Mouse (Mus musculus) heart, embryonic 15.5 days (tissue): ENCODE measurements at regions not wholly inside any gene's neighbourhood (a gene's known extent, or its start where the extent isn't known, plus 50 kb on each side); places are given as distances from the start of the nearest gene placed in this dataset.

Experiments used
- ATAC-seq: fragments of 200-750 bp; cut with Nextera tagmentation; replicated peaks from 2 replicates; pipeline ENCODE4 v1.8.0; 2017; ENCODE audit warnings: low read depth, moderate TSS enrichment; ENCODE audit not compliant: insufficient number of reproducible peaks, insufficient read depth, low FRiP score
- H3K27ac ChIP-seq: fragments of 300-500 bp; sonication (generic); 2 replicates; pipeline ENCODE4 v1.5.1; 2015; ENCODE audit warnings: mild to moderate bottlenecking, inconsistent platforms
- H3K27me3 ChIP-seq: fragments of 300-500 bp; sonication (generic); 2 replicates; pipeline ENCODE4 v1.6.1; 2015; ENCODE audit warnings: inconsistent platforms
- H3K36me3 ChIP-seq: fragments of 300-500 bp; sonication (generic); 2 replicates; pipeline ENCODE4 v1.6.1; 2015; ENCODE audit warnings: mild to moderate bottlenecking, inconsistent platforms
- H3K4me1 ChIP-seq: fragments of 300-500 bp; sonication (generic); replicated peaks from 2 replicates; pipeline ENCODE4 v1.6.1; 2015; ENCODE audit warnings: inconsistent platforms
- H3K4me2 ChIP-seq: fragments of 300-500 bp; sonication (generic); 2 replicates; pipeline ENCODE4 v1.6.1; 2015; ENCODE audit warnings: inconsistent platforms, mild to moderate bottlenecking, moderate library complexity
- H3K4me3 ChIP-seq: fragments of 300-500 bp; sonication (generic); 2 replicates; pipeline ENCODE4 v1.5.1; 2015; ENCODE audit warnings: mild to moderate bottlenecking, inconsistent platforms
- H3K9ac ChIP-seq: fragments of 300-500 bp; sonication (generic); 2 replicates; pipeline ENCODE4 v1.6.1; 2015; ENCODE audit warnings: mild to moderate bottlenecking, inconsistent platforms
- H3K9me3 ChIP-seq: fragments of 300-500 bp; sonication (generic); replicated peaks from 2 replicates; pipeline ENCODE4 v1.6.1; 2016; ENCODE audit warnings: inconsistent platforms
- WGBS: fragments of 180-500 bp; shearing (Covaris S2); methylation state at CpG from one replicate; pipeline ENCODE4 v1.1.7; 2015; ENCODE audit warnings: mixed read lengths; 5-methylcytosine and 5-hydroxymethylcytosine counted together

DNA sequence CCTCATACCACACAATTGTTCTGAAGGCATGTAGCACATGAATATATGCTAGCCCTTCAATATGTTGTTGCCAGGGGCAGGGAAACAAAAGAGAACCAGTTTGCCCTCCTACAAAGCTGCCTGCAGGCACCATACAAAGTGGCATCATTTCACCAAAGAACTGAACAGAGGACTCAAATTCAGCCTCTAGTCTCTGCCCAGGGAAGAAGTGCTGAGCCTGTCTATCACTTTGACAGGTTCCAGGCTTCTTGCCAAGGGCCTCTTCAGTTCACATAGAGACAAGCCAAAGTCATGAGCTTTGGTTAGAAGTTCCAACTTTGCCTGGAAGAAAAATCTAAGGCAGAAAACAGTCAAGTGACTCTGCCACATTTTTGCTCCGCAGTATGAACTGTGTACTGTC lies 223.4 kb upstream of the Ercc4 start:
- ATAC-seq = no peak
- no peaks in the 10 kb centered on the region for H3K9me3 ChIP-seq
- H3K36me3 ChIP-seq = no peaks in the 10 kb centered on the region
- H3K4me1 ChIP-seq = peaks cover 6% of the 10 kb centered on the region
- no peak overlapping the region for H3K9ac ChIP-seq
- no peak overlapping the region for H3K4me2 ChIP-seq
- H3K4me3 ChIP-seq = no peak overlapping the region
- WGBS = 62% methylated on average over 1 of the region's 1 CpGs
- H3K27me3 ChIP-seq = no peaks in the 10 kb centered on the region
- H3K27ac ChIP-seq = no peak overlapping the region

DNA sequence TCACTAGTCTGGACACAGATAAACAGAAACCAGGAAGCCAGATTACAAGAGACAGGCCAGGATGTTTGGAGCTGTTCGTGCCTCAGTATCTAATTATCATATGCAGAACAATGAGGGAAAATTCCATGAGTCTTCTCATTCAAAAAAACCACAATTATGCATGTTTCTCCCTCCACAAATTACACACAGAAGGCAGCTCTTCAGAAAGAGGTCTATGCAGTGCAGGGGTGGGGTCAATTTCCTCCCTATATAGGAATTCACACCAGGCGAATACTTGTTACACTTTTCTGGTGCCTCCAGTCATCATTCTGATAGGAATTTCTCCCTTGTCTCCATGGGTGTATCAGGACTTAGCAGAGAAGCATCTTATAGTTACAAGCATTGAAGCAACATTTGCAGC lies 222.1 kb upstream of the Ercc4 start:
- ATAC-seq = no peak
- Histone ChIP-seq H3K36me3 (no peaks in the 10 kb centered on the region), H3K9ac (no peak overlapping the region), H3K4me1 (peaks cover 6% of the 10 kb centered on the region), H3K27me3 (no peaks in the 10 kb centered on the region), H3K9me3 (no peaks in the 10 kb centered on the region), H3K27ac (no peak overlapping the region), H3K4me2 (no peak overlapping the region), H3K4me3 (no peak overlapping the region)
- 49% methylated on average over 2 of the region's 2 CpGs for WGBS

DNA sequence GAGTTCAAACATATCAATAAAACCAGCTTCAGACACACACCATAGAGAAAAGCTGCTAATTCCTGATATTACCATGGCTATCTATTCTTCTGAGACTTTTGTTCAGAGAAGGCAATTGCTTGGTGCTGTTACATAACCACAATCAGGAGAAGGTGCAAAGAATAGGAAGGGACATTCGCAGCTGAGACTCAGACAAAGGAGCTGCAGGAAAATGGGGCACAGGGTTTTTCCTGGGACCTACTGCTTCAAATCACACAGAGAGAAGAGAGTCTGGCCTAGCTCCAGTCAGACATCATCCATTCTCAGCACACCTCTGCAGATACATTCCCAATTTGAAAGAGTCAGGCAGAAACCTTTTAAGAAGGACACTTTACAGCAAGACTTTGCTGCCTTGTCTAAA lies 219.4 kb upstream of the Ercc4 start:
- Histone ChIP-seq H3K4me3 (no peak overlapping the region), H3K9ac (no peak overlapping the region), H3K9me3 (no peaks in the 10 kb centered on the region), H3K4me2 (no peak overlapping the region), H3K36me3 (no peaks in the 10 kb centered on the region), H3K27ac (no peak overlapping the region), H3K4me1 (peaks cover 6% of the 10 kb centered on the region), H3K27me3 (no peaks in the 10 kb centered on the region)
- WGBS = 62% methylated on average over 1 of the region's 1 CpGs
- ATAC-seq = no peak

DNA sequence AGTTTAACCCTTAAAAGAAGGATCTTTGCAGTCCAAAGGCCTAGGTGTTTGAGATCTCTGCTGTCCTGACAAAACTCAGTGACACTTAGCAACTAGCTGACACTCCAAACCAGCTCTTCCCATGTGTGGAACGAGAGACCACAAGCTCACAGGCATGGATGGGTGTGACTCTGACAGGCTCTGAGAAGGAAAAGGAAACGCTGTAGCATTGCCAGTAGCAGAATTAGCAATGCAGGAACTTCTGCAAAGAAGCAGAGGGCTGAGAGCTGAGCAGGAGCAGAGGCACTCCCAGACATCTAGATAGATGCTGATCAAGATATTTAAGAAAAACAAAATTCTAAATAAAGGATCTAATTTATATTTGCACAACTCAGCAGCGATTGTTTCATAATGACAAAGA lies 218.9 kb upstream of the Ercc4 start:
- Histone ChIP-seq H3K27ac (no peak overlapping the region), H3K9me3 (no peaks in the 10 kb centered on the region), H3K4me2 (no peak overlapping the region), H3K4me3 (no peak overlapping the region), H3K27me3 (no peaks in the 10 kb centered on the region), H3K4me1 (peaks cover 6% of the 10 kb centered on the region), H3K36me3 (no peaks in the 10 kb centered on the region), H3K9ac (no peak overlapping the region)
- 55% methylated on average over 3 of the region's 3 CpGs for WGBS
- no peak for ATAC-seq

DNA sequence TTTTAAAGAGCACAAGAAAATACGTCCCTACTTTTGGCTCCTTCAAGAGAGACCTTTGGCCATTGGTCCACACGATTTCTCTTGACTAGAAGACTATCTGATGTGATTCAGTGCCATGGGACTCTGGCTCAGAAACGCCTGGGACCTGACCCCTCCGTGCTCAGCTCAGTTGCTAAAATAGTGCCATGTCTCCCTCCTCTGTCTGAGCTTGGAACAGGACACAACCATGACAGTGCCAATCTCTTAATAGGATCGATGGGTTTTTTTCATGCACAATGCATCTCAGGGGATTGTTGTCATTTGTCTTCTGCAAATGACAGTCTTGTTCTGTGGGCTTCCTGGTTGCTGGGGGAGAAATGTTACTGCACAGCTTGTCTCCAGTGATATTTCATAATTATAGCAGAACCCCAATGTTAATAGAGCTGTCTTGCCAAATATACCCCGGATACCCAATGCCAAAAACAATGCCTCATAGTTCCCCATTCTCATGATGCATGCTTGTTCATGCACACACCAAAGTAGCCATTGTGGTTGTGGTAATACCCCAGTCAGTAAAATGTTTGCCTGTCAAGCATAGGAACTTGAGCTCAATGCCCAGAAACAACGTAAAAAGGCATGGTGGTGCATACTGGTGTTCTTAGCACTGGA lies 216.7 kb upstream of the Ercc4 start:
- no peaks in the 10 kb centered on the region for H3K9me3 ChIP-seq
- no peak overlapping the region for H3K4me3 ChIP-seq
- H3K9ac ChIP-seq = no peak overlapping the region
- no peak overlapping the region for H3K4me2 ChIP-seq
- no peaks in the 10 kb centered on the region for H3K36me3 ChIP-seq
- H3K4me1 ChIP-seq = no peaks in the 10 kb centered on the region
- H3K27me3 ChIP-seq = no peaks in the 10 kb centered on the region
- 68% methylated on average over 7 of the region's 7 CpGs for WGBS
- no peak for ATAC-seq
- H3K27ac ChIP-seq = no peak overlapping the region

- no peaks in the 10 kb centered on the region for H3K9me3 ChIP-seq
- H3K4me3 ChIP-seq = no peak overlapping the region
- no peak overlapping the region for H3K9ac ChIP-seq
- no peak overlapping the region for H3K27ac ChIP-seq
- WGBS = 70% methylated on average over 1 of the region's 1 CpGs
- no peaks in the 10 kb centered on the region for H3K4me1 ChIP-seq
- no peaks in the 10 kb centered on the region for H3K36me3 ChIP-seq
- no peaks in the 10 kb centered on the region for H3K27me3 ChIP-seq
- H3K4me2 ChIP-seq = no peak overlapping the region
- no peak for ATAC-seq
Observed at GRCm38 (mm10) chr16:12897267-12897666, 212.2 kb upstream of the Ercc4 start.

DNA sequence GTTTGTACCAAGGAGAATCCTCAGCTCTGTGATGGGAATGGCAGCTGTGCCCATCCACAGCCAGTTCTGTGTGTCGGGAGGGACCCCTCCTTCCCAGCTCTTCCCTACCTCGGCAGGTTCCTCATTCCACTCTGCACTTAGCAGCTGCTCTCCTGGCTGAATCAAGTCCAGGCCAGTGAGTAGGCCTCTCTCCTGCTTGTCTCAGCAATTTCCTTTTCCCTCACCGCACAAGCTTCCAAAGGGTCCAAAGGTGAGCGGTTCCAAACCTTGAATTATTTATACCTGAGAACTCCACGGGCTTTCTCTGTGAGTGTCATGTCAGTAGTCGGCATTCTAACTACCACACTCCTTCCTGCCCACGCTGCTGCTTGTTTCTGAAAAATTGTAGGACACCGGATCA lies 208.8 kb upstream of the Ercc4 start:
- H3K27ac ChIP-seq = no peak overlapping the region
- WGBS = 78% methylated on average over 8 of the region's 8 CpGs
- no peak; the same call in 1 of the 2 replicates for ATAC-seq

GRCm38 (mm10) chr16:12901096-12901995 lies 208.1 kb upstream of the Ercc4 start:
- Histone ChIP-seq H3K36me3 (no peaks in the 10 kb centered on the region), H3K27me3 (no peaks in the 10 kb centered on the region), H3K27ac (no peak overlapping the region), H3K4me2 (no peak overlapping the region), H3K4me3 (no peak overlapping the region), H3K9ac (no peak overlapping the region), H3K4me1 (no peaks in the 10 kb centered on the region), H3K9me3 (no peaks in the 10 kb centered on the region)
- no peak for ATAC-seq
- 67% methylated on average over 9 of the region's 9 CpGs for WGBS

More for the DNA sequence above, 208.8 kb upstream of the Ercc4 start:
- Histone ChIP-seq H3K27me3 (no peaks in the 10 kb centered on the region), H3K36me3 (no peaks in the 10 kb centered on the region), H3K9ac (no peak overlapping the region), H3K9me3 (no peaks in the 10 kb centered on the region), H3K4me3 (no peak overlapping the region), H3K4me1 (no peaks in the 10 kb centered on the region), H3K4me2 (no peak overlapping the region)

DNA sequence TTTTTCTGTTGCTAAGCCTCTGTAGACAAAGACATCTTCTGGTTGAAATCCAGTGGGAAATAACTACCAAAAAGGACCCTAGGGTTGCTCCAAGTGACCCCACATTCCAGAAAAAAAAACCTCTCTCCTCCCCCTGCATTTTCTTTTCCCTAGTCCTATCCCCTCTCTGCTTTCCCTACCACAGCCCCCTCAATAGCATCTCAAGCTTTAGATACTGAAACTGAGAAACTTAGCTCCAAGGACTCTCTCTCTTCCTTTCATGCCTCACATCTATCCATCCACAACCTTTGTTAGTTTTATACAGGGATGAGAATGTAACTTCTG lies 207.5 kb upstream of the Ercc4 start:
- H3K4me2 ChIP-seq = no peak overlapping the region
- no peak overlapping the region for H3K9ac ChIP-seq
- no peaks in the 10 kb centered on the region for H3K4me1 ChIP-seq
- no peaks in the 10 kb centered on the region for H3K27me3 ChIP-seq
- H3K9me3 ChIP-seq = no peaks in the 10 kb centered on the region
- no peak for ATAC-seq
- no peak overlapping the region for H3K27ac ChIP-seq
- no peak overlapping the region for H3K4me3 ChIP-seq
- H3K36me3 ChIP-seq = no peaks in the 10 kb centered on the region

GRCm38 (mm10) chr16:12903161-12903560 lies 206.3 kb upstream of the Ercc4 start:
- ATAC-seq = no peak
- H3K9ac ChIP-seq = no peak overlapping the region
- 84% methylated on average over 2 of the region's 2 CpGs for WGBS

GRCm38 (mm10) chr16:12904937-12905336 lies 204.5 kb upstream of the Ercc4 start:
- no peak overlapping the region for H3K4me2 ChIP-seq
- WGBS = 43% methylated on average over 1 of the region's 1 CpGs
- H3K4me3 ChIP-seq = no peak overlapping the region
- no peaks in the 10 kb centered on the region for H3K9me3 ChIP-seq
- no peak overlapping the region for H3K27ac ChIP-seq
- H3K9ac ChIP-seq = no peak overlapping the region
- no peaks in the 10 kb centered on the region for H3K36me3 ChIP-seq
- no peaks in the 10 kb centered on the region for H3K27me3 ChIP-seq
- H3K4me1 ChIP-seq = no peaks in the 10 kb centered on the region
- ATAC-seq = no peak

More at GRCm38 (mm10) chr16:12903161-12903560, 206.3 kb upstream of the Ercc4 start:
- H3K9me3 ChIP-seq = no peaks in the 10 kb centered on the region
- H3K27ac ChIP-seq = no peak overlapping the region
- H3K4me3 ChIP-seq = no peak overlapping the region
- no peaks in the 10 kb centered on the region for H3K27me3 ChIP-seq
- no peaks in the 10 kb centered on the region for H3K4me1 ChIP-seq
- no peaks in the 10 kb centered on the region for H3K36me3 ChIP-seq
- no peak overlapping the region for H3K4me2 ChIP-seq

DNA sequence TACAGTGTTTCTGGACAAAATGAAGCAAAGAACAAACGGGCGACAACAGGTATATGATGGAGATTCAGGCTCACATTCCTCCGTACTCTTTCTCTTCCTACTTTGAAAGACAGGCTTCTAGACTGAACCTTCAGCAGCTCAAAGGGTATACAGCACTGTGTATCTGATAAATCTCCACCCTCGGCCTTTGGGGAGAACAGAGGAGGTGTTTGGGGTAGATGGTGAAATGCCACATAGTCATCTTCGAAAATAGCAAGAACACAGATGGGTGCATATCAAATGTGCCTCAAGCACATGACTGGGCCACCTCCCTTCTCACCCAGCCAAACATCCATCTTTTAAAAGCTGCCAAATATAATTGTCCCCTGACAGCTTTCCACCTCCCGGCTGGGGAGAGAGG lies 184.8 kb upstream of the Ercc4 start:
- Histone ChIP-seq H3K9ac (no peak overlapping the region), H3K36me3 (no peaks in the 10 kb centered on the region), H3K9me3 (no peaks in the 10 kb centered on the region), H3K4me1 (no peaks in the 10 kb centered on the region), H3K27me3 (no peaks in the 10 kb centered on the region), H3K4me3 (no peak overlapping the region), H3K4me2 (no peak overlapping the region), H3K27ac (no peak overlapping the region)
- WGBS = 82% methylated on average over 6 of the region's 6 CpGs
- no peak for ATAC-seq
